Mouse (Mus musculus) forebrain, embryonic 11.5 days (tissue): Measurements from ENCODE around the gene Has1. TPM values are rescaled to one million over a fixed set of nuclear protein-coding genes. Genes with fewer than 3 reads are reported as not detected.
"Not testable (repeated sequence)": the region's sequence is repeated elsewhere in the genome, so short reads cannot be mapped to it uniquely, and the experiment has no call there.

Experiments used
- ATAC-seq: fragments of 200-750 bp; cut with Nextera tagmentation; replicated peaks from 2 replicates; pipeline ENCODE4 v1.8.0; 2017; ENCODE audit warnings: moderate TSS enrichment; ENCODE audit not compliant: low FRiP score
- DNase-seq: peaks from one replicate; pipeline ENCODE4 v3.0.0-alpha.2; 2017; ENCODE audit warnings: low spot score
- H3K27ac ChIP-seq: fragments of 300-500 bp; sonication (generic); 2 replicates; pipeline ENCODE4 v1.5.1; 2014; ENCODE audit warnings: low read depth, low read length
- H3K27me3 ChIP-seq: fragments of 300-500 bp; sonication (generic); 2 replicates; pipeline ENCODE4 v1.6.1; 2014; ENCODE audit warnings: mild to moderate bottlenecking, low read length, mixed read lengths; ENCODE audit not compliant: control insufficient read depth, insufficient read depth
- H3K36me3 ChIP-seq: fragments of 300-500 bp; sonication (generic); 2 replicates; pipeline ENCODE4 v1.6.1; 2014; ENCODE audit warnings: mild to moderate bottlenecking, low read length, moderate library complexity, mixed read lengths; ENCODE audit not compliant: control insufficient read depth, insufficient read depth
- H3K4me1 ChIP-seq: fragments of 300-500 bp; sonication (generic); replicated peaks from 2 replicates; pipeline ENCODE4 v1.6.1; 2014; ENCODE audit warnings: low read length, mixed read lengths; ENCODE audit not compliant: control insufficient read depth, insufficient read depth
- H3K4me2 ChIP-seq: fragments of 300-500 bp; sonication (generic); 2 replicates; pipeline ENCODE4 v1.6.1; 2014; ENCODE audit warnings: low read depth, mild to moderate bottlenecking, low read length, moderate library complexity, mixed read lengths; ENCODE audit not compliant: severe bottlenecking
- H3K4me3 ChIP-seq: fragments of 300-500 bp; sonication (generic); 2 replicates; pipeline ENCODE4 v1.5.1; 2014; ENCODE audit warnings: low read depth, low read length
- H3K9ac ChIP-seq: fragments of 300-500 bp; sonication (generic); 2 replicates; pipeline ENCODE4 v1.6.1; 2014; ENCODE audit warnings: low read length
- H3K9me3 ChIP-seq: fragments of 300-500 bp; sonication (generic); 2 replicates; pipeline ENCODE4 v1.6.1; 2016; ENCODE audit warnings: low read length, mixed read lengths; ENCODE audit not compliant: control insufficient read depth
- WGBS: fragments of 180-500 bp; shearing (Covaris S2); extraction: QIAGEN DNeasy Blood & Tissue Kit; methylation state at CpG from one replicate; pipeline ENCODE4 v1.1.7; 2014; 5-methylcytosine and 5-hydroxymethylcytosine counted together
- polyA plus RNA-seq: library from polyadenylated mRNA; unstranded; fragments of >200 nt; fragmentation: Nextera tagmentation; extraction: Ambion mirVana; gene quantifications from 2 replicates; pipeline ENCODE4 v1.2.1, GENCODE M21; 2014

Has1 gene
- polyA plus RNA-seq, 1 experiment from 2014 or later = 1.5 TPM

DNA sequence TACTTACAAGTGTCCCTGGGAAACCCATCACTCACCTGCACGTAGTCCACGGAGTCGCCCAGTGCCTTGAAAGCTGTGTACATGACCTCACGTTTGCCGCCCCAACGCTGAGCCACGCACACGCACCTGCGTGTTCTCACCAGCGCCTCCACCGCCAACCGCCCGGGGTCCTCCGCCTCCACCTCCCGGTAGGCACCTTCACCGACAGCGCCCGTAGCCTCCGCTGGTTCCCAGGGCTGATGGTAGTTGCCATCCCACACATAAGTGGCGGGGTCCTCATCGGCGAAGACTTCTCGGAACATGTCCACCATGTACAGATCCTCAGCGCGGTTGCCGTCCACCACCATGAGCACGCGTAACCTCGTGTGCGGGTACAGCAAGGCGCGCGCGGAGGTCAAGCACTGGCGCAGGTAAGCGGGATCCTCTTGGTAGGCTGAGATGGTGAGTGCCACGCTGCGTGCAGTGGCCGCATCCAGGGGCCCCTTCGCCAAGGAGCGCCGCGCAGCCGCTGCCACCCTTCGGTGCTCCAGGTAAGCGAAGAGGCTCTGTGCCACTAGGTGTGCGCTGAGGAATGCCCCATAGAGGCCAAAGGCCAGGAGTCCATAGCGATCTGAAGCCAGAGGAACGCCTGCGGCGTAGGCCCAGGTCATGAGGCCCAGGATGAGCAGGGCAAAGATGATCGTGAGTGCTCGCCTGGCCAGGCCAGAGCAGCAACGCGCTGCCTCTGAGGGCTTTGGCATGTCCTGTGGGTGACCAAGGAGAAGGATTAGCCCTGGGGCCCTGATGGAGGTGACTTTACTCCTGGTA, 4.9 kb downstream of the Has1 start:
- peaks cover 4% of the 10 kb centered on the region; the same call in 1 of the 2 replicates for H3K27me3 ChIP-seq
- no peak overlapping the region for H3K9ac ChIP-seq
- ATAC-seq (peak; percentile 16), DNase-seq (peak; percentile 60)
- WGBS = 17% methylated on average over 54 of the region's 55 CpGs
- H3K36me3 ChIP-seq = no peaks in the 10 kb centered on the region
- 0 out of 2 replicates have a peak overlapping the region, but pooled peaks have one; percentile 12 for H3K4me2 ChIP-seq
- no peak overlapping the region for H3K27ac ChIP-seq
- H3K9me3 ChIP-seq = no peaks in the 10 kb centered on the region
- H3K4me3 ChIP-seq = no peak overlapping the region
- H3K4me1 ChIP-seq = no peaks in the 10 kb centered on the region

DNA sequence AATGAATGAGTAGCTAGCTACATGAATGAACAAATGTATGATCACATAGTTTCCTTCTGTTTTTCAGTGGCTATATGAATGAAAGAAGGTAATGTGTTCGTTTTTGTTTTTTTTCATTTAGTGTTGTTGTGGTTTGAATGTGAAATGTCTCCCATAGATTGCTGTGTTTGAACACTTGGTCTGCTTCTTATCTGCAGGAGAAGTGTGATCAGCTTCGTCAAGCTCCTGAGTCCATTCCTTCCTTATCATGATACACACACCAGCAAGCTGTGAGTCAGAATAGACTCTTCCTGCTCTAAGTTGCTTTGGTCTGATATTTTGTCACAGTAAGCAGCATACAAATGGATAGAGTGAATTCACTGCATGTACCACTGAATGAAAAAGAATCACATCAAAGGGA, 6.0 kb downstream of the Has1 start:
- Histone ChIP-seq H3K27ac (no peak overlapping the region), H3K27me3 (peaks cover 4% of the 10 kb centered on the region; the same call in 1 of the 2 replicates), H3K4me3 (no peak overlapping the region), H3K9me3 (no peaks in the 10 kb centered on the region), H3K4me1 (no peaks in the 10 kb centered on the region), H3K9ac (no peak overlapping the region), H3K36me3 (no peaks in the 10 kb centered on the region), H3K4me2 (no peak overlapping the region)
- 82% methylated on average over 2 of the region's 2 CpGs for WGBS
- no peak for DNase-seq
- ATAC-seq = no peak

DNA sequence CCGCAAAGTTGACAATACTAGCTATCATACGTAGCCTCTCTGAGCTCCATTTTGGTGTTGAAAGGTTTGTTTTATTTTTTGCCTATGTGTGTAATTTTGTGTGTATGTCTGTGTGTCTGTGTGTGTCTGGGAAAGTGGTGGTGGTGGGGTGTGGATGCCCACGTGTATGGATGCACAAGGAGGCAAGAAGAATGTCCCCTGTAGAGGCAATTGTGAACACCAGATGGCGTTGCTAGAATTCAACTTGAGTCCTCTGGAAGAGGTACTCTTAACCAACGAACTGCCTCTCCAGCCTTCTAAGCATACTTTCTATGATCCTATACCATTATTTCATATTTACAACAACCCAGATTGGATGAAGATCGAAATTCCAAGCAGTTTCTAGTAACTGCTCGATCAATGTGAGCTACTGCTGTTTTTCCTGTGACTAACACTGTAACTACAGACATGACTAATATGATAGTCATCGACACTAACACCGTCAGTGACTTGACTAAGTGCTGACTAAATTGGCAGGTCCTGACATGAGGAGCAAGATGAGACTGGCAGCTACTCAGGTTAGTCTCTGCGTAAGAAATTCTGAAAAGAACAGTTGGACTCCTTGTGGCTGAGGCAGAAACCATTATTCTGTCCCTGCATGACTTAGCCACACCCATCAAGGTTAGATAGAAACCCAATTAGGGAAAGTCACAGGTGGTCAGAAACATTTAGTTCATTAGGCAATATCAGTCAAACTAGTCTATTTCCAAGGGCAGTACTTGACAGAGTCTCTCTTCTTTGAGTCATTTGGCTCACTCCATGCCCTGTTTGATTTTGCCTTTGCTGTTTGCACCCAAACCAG, 9.6 kb downstream of the Has1 start:
- Histone ChIP-seq H3K27ac (no peak overlapping the region), H3K27me3 (peaks cover 4% of the 10 kb centered on the region; the same call in 1 of the 2 replicates), H3K4me3 (no peak overlapping the region), H3K4me1 (no peaks in the 10 kb centered on the region), H3K9ac (no peak overlapping the region), H3K9me3 (no peaks in the 10 kb centered on the region), H3K4me2 (no peak overlapping the region), H3K36me3 (no peaks in the 10 kb centered on the region; the same call in 1 of the 2 replicates)
- DNase-seq (no peak), ATAC-seq (no peak)
- WGBS = 71% methylated on average over 10 of the region's 10 CpGs

DNA sequence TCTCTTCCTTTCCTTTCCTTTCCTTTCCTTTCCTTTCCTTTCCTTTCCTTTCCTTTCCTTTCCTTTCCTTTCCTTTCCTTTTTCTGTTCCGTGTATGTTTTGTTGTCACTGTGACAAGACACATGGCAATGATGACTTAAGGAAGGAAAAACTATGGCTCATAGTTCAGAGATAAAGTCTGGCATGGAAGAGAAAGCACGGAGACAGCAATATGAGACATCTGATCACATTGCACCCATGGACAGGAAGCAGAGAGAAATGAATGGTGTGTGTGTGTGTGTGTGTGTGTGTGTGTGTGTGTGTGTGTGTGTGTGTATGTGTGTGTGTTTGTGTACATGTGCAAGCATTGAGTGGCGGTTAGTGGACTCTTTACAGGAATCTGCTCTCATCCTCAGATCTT, 10.4 kb downstream of the Has1 start:
- not testable (repeated sequence) for H3K9me3 ChIP-seq, ATAC-seq, DNase-seq, H3K36me3 ChIP-seq, H3K4me1 ChIP-seq, H3K9ac ChIP-seq, H3K4me3 ChIP-seq, H3K27ac ChIP-seq, H3K4me2 ChIP-seq, H3K27me3 ChIP-seq
- WGBS = 94% methylated on average over 3 of the region's 3 CpGs

DNA sequence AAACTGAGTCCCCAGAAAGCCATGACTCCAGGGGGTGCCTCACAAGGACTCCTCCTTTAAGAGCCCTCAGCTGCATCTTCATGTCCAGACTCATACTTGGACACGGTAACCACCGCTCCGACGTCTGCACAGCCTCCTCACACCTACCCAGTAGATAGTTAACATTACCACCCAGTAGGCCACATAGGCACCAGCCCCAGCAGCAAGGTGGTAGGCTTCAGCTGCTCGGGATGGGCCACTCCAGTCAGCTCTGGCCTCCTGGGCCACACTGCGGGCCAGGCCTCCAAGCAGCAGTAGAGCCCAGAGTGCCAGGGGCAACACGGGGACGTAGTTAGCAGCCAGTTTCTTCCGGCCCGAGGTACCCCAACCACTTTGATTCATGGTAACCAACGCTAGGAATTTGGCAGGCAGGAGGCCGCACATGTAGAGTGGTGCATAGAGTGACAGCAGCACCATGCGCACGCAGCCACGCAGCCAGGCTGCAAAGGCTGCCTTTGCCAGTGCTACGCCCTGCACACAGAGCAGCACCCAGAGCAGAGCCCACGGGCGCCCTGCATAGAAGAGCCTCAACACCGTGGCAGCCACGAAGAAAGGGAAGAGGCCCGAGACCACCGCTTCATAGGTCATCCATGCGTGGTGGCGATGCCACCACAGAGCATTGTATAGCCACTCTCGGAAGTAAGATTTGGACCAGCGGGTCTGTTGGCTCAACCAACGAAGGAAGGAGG, 11.3 kb downstream of the Has1 start:
- DNase-seq = no peak
- peak; percentile 37 for ATAC-seq
- 82% methylated on average over 27 of the region's 27 CpGs for WGBS
- H3K4me2 ChIP-seq = no peak overlapping the region
- H3K9me3 ChIP-seq = no peaks in the 10 kb centered on the region
- H3K36me3 ChIP-seq = no peaks in the 10 kb centered on the region; the same call in 1 of the 2 replicates
- no peaks in the 10 kb centered on the region for H3K27me3 ChIP-seq
- no peak overlapping the region for H3K4me3 ChIP-seq
- H3K4me1 ChIP-seq = 0 out of 2 replicates have a peak, but pooled peaks cover 2% of the 10 kb centered on the region
- H3K9ac ChIP-seq = no peak overlapping the region
- no peak overlapping the region for H3K27ac ChIP-seq

DNA sequence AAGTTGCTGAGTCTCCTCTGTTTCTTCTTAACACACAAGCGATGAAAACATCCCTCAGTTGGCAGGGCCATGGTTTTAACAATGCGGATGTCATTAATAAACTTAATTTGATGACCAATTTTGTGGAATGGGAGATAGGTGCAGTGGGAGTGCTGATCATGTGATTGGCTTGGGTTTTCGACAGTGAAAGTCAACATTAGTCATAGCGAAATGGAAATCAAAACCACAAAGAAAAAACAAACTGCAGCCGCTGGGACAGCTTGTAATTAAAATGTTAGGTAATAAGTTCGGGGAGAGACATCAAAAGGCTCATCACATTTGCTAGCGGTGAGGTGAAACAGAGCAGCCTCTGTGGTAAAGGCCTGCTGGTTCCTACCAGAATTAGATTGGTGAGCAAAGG, 14.2 kb downstream of the Has1 start:
- Histone ChIP-seq H3K4me3 (no peak overlapping the region), H3K9me3 (no peaks in the 10 kb centered on the region), H3K27ac (no peak overlapping the region), H3K4me2 (no peak overlapping the region), H3K9ac (no peak overlapping the region), H3K4me1 (peaks cover 12% of the 10 kb centered on the region; the same call in 1 of the 2 replicates), H3K36me3 (no peaks in the 10 kb centered on the region; the same call in 1 of the 2 replicates), H3K27me3 (no peaks in the 10 kb centered on the region)
- ATAC-seq (no peak), DNase-seq (no peak)
- WGBS = 93% methylated on average over 7 of the region's 7 CpGs

DNA sequence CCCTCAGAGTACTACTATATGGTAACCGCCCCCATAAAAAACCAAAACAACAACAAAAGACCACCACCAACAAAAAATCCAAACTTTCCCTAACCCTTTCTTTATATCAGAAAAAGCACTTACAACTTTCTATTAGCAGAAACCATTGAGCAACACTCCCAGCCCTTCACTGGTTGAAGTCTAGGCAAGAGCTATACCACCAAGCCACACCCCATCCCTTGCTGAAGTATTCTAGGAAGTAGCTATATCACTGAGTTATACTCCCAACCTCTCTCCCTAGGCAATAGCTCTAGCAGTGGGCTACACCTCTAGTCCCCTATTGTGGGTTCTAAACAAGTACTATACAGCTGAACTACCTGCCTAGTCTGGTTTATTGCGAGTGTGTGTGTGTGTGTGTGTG, 15.7 kb downstream of the Has1 start:
- H3K36me3 ChIP-seq = no peaks in the 10 kb centered on the region; the same call in 1 of the 2 replicates
- DNase-seq = no peak
- no peak for ATAC-seq
- H3K9ac ChIP-seq = no peak overlapping the region
- no peaks in the 10 kb centered on the region for H3K27me3 ChIP-seq
- no peak overlapping the region for H3K4me3 ChIP-seq
- WGBS = 98% methylated on average over 2 of the region's 2 CpGs
- H3K27ac ChIP-seq = no peak overlapping the region
- H3K9me3 ChIP-seq = no peaks in the 10 kb centered on the region
- peaks cover 15% of the 10 kb centered on the region; the same call in 1 of the 2 replicates for H3K4me1 ChIP-seq
- no peak overlapping the region; the same call in 1 of the 2 replicates for H3K4me2 ChIP-seq
